Mouse (Mus musculus) telencephalon, adult 2 months (tissue): ENCODE results near the gene Prph2.

Source experiments
- DNase-seq: peaks from one replicate; pipeline ENCODE4 v3.0.0-alpha.2; 2011; ENCODE audit warnings: low read depth, low spot score

Gene Prph2

GRCm38 (mm10) chr17:46910186-46910585, at the start of gene Prph2:
Prph2 (plus strand) TSS chr17:46910459.
- DNase-seq = no peak

- no peak for DNase-seq
These were observed 45.6 kb upstream of the Prph2 start for GRCm38 (mm10) chr17:46864566-46865195.

DNA sequence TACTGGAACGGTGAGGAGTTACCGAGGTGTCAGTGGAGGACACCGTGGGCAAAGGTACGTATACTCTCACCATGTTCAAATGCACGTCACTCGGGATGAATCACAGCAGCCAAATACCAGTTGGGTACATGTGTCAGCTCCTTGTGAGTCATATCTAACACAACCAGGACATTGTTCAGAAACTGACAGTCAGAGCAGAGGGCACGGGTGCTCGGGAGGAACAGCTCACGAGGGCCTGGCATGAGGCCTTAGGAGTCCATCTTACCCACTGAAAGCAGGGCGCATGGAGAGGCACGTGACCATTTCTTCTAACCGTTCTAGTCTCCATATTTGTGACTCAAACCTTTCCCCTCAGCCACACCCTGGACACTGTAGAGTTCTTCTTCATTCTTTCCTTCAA, 43.4 kb upstream of the Prph2 start:
- DNase-seq = no peak

GRCm38 (mm10) chr17:46870204-46870798, 40.0 kb upstream of the Prph2 start:
- DNase-seq = no peak

DNA sequence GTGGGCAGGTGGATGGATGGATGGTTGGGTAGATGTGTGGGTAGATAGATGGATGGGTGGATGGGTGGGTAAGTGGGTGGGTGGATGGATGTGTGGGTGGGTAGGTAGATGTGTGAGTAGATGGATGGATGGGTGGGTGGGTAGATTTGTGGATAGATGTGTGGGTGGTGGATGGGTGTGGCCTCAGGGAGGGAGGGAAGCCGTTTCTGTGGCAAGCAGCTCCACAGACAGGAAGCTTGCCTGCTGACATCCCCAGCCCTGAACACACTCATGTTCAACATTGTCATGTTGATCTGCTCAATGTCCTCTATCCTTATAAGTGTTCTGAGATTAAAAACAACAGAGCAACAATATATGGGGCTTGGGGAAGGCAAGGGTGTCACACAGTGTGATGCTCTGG, 39.3 kb upstream of the Prph2 start:
- no peak for DNase-seq

DNA sequence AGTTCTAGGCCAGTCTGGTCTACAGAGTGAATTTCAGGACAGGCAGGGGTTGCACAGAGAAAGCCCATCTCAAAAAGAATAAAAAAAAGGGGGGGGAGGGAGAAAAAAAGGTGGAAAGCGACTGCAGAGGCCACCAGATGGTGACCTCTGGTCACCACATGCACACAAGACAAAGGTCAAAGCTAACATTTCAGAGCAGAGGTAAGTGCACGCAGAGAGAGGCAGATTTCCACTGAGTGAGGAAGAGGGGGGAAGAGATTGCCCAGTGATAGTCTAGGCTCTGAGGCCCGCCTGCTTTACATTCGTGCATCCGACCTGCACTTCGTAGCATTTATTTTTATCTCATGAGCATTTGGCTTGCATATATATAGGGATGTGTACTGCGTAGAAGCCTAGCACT, 37.5 kb upstream of the Prph2 start:
- no peak for DNase-seq

DNA sequence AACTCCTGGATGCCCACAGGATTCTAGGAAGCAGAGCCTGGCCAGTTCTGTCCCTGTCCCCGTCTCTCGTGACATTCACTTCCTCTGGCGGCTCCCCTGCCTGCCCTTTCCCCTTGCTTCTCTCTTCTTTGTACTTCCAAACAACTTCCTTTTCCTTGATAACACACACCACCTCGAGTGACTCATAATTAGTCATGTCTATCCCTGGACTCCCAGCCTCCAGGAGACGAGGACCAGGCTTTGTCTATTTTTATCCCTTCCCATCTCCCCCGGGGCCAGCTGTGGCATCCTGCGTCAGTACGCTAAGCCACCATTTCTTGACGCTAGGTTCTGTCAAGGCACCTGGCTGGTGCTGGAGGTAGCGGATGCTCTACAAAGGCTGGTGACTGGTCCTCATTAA, 36.1 kb upstream of the Prph2 start:
- DNase-seq = no peak

- no peak for DNase-seq
These were observed 34.6 kb upstream of the Prph2 start for GRCm38 (mm10) chr17:46875626-46876025.

- no peak for DNase-seq
These were observed 33.8 kb upstream of the Prph2 start for GRCm38 (mm10) chr17:46876371-46876950.

DNA sequence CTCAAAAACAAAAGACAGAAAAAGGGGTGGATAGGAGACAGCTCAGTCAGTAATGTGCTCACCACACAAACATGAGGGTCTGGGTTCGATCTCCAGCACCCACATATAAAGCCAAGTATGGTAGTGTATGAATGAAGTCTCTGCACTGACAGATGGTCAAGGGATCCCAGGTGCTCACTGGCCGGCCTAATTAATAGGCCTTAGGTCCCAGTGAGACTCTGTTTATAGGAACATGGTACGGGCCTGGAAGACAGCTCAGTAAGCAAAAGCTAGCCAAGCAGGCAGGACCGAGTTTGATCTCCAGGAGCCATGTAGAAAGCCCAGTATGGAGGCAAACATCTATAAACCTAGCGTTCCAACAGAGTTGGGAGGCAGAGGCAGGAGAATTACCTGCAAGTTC, 33.2 kb upstream of the Prph2 start:
- no peak for DNase-seq

DNA sequence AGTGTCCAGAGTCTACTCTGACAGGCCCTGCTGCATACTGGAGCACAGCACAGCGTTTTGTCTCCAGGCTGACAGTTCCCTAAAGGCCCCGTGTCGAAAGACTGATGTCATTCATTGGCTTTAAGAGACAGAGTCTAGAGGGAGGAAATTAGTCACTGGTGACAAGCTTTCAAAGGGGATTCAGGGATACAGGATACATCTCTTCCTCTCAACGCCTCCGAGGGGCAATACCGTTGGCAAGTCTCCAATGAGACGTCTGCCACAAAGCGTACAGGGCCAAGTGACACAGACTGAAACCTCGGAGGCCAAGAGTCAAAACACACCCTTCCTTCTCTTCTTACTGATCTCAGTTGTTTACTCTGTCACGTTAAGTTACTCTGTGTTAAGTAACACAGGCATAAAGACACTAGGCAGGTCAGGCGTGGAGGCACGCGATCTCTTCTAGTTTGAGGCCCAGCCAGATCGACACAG, 30.4 kb upstream of the Prph2 start:
- DNase-seq = no peak

DNA sequence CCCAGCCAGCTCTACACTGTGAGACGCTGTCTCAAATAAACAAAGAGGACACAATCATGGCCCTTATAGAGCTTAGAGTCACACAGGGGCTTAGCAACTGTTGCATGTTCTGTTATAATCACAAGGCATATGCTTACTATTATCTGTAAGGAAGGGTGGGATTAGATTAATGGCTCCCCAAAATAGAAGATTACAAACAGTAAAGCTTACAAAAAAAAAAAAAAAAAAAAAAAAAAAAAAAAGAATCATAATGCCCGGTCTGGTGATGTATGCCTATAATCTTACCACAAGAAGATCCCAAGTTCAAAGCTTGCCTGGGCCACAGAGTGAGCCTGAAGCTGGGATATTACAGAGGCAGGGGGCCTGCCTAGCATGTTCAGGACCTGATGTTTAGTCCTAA, 29.9 kb upstream of the Prph2 start:
- no peak for DNase-seq

- DNase-seq = no peak
These were observed 28.5 kb upstream of the Prph2 start for GRCm38 (mm10) chr17:46881728-46882127.

GRCm38 (mm10) chr17:46883107-46883506, 27.2 kb upstream of the Prph2 start:
- DNase-seq = no peak

DNA sequence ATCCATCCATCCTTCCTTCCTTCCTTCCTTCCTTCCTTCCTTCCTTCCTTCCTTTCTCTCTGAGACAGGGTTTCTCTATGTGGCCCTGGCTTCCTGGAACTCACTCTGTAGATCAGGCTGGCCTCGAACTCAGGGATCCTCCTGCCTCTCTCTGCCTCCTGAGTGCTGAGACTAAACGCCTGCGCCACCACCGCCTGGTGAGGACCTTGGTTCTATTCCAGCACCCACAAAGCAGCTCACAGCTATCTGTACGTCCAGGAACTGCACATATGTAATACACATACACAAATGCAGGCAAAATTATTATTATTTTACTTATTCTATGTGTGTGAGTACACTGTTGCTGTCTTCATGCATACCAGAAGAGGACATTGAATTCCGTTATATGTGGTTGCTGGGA, 25.5 kb upstream of the Prph2 start:
- DNase-seq = no peak

- no peak for DNase-seq
These were observed 24.9 kb upstream of the Prph2 start for GRCm38 (mm10) chr17:46885218-46885909.

- no peak for DNase-seq
These were observed 24.2 kb upstream of the Prph2 start for GRCm38 (mm10) chr17:46885910-46886643.

DNA sequence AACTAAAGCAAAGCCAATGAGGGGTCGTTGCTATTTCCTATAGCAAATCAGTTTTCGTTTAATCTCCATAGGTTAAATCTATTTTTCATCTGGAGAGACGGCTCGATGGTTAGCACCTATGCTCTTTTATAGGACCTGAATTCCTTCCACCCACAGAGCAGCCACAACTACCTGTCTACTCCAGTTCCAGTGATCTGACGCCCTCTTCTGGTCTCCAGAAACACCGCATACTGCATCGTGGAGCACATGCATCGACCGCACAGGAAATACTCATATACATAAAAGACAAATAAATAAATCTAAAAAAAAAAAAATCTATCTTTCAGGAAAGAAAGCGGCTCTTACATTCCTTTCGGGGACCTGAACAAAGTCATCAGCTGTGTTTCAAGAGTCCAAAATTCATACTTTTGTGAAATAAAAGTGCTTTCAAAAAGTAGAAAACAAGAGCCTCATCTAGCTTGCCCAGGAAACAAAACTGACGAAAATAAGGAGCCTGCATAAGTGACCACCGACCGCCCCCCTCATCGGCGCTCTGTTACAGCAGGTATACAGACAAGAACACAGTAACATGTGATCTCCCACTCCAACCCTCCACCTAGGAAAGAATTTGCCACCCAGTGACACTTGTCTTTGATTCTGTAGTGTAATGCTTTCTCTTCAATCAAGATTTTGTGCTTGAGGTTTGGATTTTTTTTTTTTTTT, 21.6 kb upstream of the Prph2 start:
- DNase-seq = no peak

- DNase-seq = peak; percentile 72
These were observed 20.7 kb upstream of the Prph2 start for GRCm38 (mm10) chr17:46889450-46890084.

- DNase-seq = peak; percentile 97
These were observed 20.0 kb upstream of the Prph2 start, which contains the start of gene Tbcc for GRCm38 (mm10) chr17:46890116-46890815. Tbcc (plus strand) TSS chr17:46890684.
